Mouse (Mus musculus): ENCODE measurements around the gene Ldlrad3. TPM values are rescaled to one million over a fixed set of nuclear protein-coding genes. Genes with fewer than 3 reads are reported as not detected.

The Ldlrad3 gene
- polyA plus RNA-seq, 1 experiment, result 15.5 TPM

DNA sequence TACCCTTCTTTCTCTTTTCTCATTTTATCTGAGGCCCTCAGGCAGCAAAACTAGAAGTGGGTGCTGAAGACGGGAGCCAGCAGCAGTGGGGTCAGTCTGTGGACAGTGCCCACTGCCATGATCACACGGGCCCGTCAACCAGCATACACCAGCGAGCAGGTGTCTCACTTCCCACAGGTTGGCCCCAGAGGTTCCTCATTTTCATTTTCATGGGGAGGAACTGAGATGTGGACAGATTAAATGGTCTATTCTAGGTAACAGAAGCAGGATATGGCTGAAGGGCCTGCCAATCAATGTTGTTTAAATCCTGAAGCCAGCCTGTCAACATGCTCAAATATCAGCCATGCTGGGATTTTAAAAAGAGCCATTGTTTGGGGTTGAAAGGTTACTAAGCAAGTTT, 9.3 kb upstream of the Ldlrad3 start:
- no peaks in the 10 kb centered on the region for H3K79me3 ChIP-seq (ENCODE audit: low read depth)
- H3K4me3 ChIP-seq (ENCODE audit: insufficient read depth, poor library complexity, severe bottlenecking), result no peak overlapping the region
- TF ChIP-seq MAX (IDR thresholded peaks at IDR 0.05), result no peak
- TF ChIP-seq CEBPB (IDR thresholded peaks at IDR 0.05; ENCODE audit: low read depth), result no peak
- no peak for TF ChIP-seq CTCF (IDR thresholded peaks at IDR 0.05; ENCODE audit: control insufficient read depth, insufficient read depth, insufficient read length)
- TF ChIP-seq USF1 (IDR thresholded peaks at IDR 0.05; ENCODE audit: low read depth), result no peak
- TF ChIP-seq MYOD1 (IDR thresholded peaks at IDR 0.05; ENCODE audit: control insufficient read depth, insufficient read length, low read depth), result no peak
- TF ChIP-seq MYOG (IDR thresholded peaks at IDR 0.05; ENCODE audit: control insufficient read depth, extremely low read depth, insufficient read length), result no peak
- TF ChIP-seq FOSL1 (IDR thresholded peaks at IDR 0.05; ENCODE audit: insufficient read depth, low read length, poor library complexity, severe bottlenecking), result no peak
- no peaks in the 10 kb centered on the region for H3K36me3 ChIP-seq (ENCODE audit: control insufficient read depth, insufficient read depth)
- no peaks in the 10 kb centered on the region for H3K79me2 ChIP-seq (ENCODE audit: control insufficient read depth, insufficient read depth)
- no peaks in the 10 kb centered on the region for H3K27me3 ChIP-seq (ENCODE audit: control insufficient read depth, insufficient read depth, insufficient read length)
- H3ac ChIP-seq (ENCODE audit: control insufficient read depth, insufficient read length, low read depth), result no peak overlapping the region

DNA sequence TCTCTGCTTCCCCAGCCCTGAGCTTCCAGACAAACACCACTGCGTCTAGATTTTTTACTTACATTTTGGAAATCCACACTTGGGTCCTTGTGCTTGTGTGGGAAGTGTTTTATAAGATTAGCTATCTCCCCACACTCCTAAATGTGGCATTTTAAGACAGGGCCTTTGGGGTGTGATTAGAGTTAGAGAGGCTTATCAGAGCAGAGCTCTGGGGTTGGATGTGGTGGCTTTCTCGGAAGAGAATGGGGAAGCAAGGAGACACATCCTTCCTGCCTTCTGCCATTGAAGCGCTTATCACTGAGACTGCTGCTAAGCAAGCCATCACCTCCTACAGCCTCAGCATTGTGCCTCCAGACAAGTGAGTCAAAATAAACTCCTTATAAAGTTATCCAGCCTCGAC, 8.1 kb upstream of the Ldlrad3 start:
- H3K79me3 ChIP-seq (ENCODE audit: low read depth), result no peaks in the 10 kb centered on the region
- no peak overlapping the region for H3K4me3 ChIP-seq (ENCODE audit: insufficient read depth, poor library complexity, severe bottlenecking)
- H3ac ChIP-seq (ENCODE audit: control insufficient read depth, insufficient read length, low read depth), result no peak overlapping the region
- TF ChIP-seq MYOD1 (IDR thresholded peaks at IDR 0.05; ENCODE audit: control insufficient read depth, insufficient read length, low read depth), result no peak
- TF ChIP-seq CEBPB (IDR thresholded peaks at IDR 0.05; ENCODE audit: low read depth), result no peak
- no peak for TF ChIP-seq FOSL1 (IDR thresholded peaks at IDR 0.05; ENCODE audit: insufficient read depth, low read length, poor library complexity, severe bottlenecking)
- no peak for TF ChIP-seq MAX (IDR thresholded peaks at IDR 0.05)
- no peak for TF ChIP-seq CTCF (IDR thresholded peaks at IDR 0.05; ENCODE audit: control insufficient read depth, insufficient read depth, insufficient read length)
- no peak for TF ChIP-seq USF1 (IDR thresholded peaks at IDR 0.05; ENCODE audit: low read depth)
- TF ChIP-seq MYOG (IDR thresholded peaks at IDR 0.05; ENCODE audit: control insufficient read depth, extremely low read depth, insufficient read length), result no peak
- H3K27me3 ChIP-seq (ENCODE audit: control insufficient read depth, insufficient read depth, insufficient read length), result no peaks in the 10 kb centered on the region
- H3K79me2 ChIP-seq (ENCODE audit: control insufficient read depth, insufficient read depth), result no peaks in the 10 kb centered on the region
- no peaks in the 10 kb centered on the region for H3K36me3 ChIP-seq (ENCODE audit: control insufficient read depth, insufficient read depth)

DNA sequence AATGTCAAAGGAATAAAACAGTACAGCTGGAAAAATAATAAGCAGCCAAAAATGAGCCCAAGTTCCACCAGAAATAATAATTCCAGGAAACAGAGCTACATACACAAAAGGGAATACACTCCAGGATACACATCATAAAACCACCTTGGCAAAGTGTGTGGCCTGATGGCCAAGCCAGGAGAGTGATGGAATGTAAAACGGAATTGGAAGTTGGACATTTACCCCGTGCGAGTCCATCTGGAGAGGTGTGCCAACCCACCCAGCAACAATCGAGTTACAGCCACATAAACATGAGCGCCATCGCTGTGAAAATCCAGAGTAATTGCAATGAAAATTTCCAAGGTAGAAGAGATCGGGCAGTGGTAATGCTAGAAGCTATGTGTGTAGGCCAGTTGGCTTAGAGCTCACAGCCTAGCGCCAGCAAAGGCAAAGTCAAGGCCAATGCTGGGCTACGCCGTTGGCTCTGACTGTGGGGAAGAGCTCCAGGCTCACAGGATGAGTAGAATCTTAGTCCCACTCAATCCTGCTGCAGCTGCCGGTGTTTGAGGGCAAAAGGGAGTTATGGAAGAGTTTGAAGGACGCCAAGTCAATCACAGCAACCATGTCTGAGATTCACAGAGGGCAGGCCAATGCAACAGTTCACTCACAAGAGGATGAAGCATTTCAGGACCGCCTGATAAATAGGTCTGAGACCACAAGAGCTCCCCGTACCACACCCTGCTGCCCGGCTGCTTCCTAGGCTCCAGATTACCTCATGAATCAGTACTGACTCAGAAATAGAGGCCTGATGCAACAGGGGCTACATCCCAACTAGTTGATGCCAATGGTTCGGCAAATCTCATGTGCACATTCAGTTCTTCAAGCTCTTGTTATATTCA, 7.0 kb upstream of the Ldlrad3 start:
- Histone ChIP-seq H3K79me3 (ENCODE audit: low read depth) (no peaks in the 10 kb centered on the region), H3K79me2 (ENCODE audit: control insufficient read depth, insufficient read depth) (no peaks in the 10 kb centered on the region), H3K36me3 (ENCODE audit: control insufficient read depth, insufficient read depth) (no peaks in the 10 kb centered on the region), H3K27me3 (ENCODE audit: control insufficient read depth, insufficient read depth, insufficient read length) (no peaks in the 10 kb centered on the region), H3ac (ENCODE audit: control insufficient read depth, insufficient read length, low read depth) (no peak overlapping the region), H3K4me3 (ENCODE audit: insufficient read depth, poor library complexity, severe bottlenecking) (no peak overlapping the region)
- TF ChIP-seq MYOD1 (IDR thresholded peaks at IDR 0.05; ENCODE audit: control insufficient read depth, insufficient read length, low read depth), result peak; percentile 43
- peak; percentile 55 for TF ChIP-seq FOSL1 (IDR thresholded peaks at IDR 0.05; ENCODE audit: insufficient read depth, low read length, poor library complexity, severe bottlenecking)
- TF ChIP-seq CEBPB (IDR thresholded peaks at IDR 0.05; ENCODE audit: low read depth), result peak; percentile 91
- no peak for TF ChIP-seq CTCF (IDR thresholded peaks at IDR 0.05; ENCODE audit: control insufficient read depth, insufficient read depth, insufficient read length)

DNA sequence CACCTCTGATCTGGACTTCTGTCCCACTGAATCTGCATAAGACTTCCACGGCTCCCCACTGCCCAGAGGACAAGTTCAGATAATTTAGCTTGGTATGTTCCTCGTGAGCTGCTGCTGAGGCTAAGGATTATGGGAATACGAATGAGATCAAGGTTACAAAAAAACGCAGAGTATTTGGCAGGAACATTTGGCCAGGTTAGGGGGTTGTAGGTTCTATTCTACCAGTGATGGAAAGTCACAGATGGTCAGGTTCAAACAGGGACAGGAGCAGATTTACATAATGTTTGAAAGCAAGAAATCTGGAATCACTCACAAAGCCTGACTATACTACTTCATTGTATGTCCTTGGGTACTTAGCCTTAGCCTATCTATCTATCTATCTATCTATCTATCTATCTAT, 5.6 kb upstream of the Ldlrad3 start:
- H3K27me3 ChIP-seq (ENCODE audit: control insufficient read depth, insufficient read depth, insufficient read length), result no peaks in the 10 kb centered on the region
- no peak overlapping the region for H3K4me3 ChIP-seq (ENCODE audit: insufficient read depth, poor library complexity, severe bottlenecking)
- no peaks in the 10 kb centered on the region for H3K79me3 ChIP-seq (ENCODE audit: low read depth)
- no peaks in the 10 kb centered on the region for H3K36me3 ChIP-seq (ENCODE audit: control insufficient read depth, insufficient read depth)
- H3ac ChIP-seq (ENCODE audit: control insufficient read depth, insufficient read length, low read depth), result no peak overlapping the region
- TF ChIP-seq MYOG (IDR thresholded peaks at IDR 0.05; ENCODE audit: control insufficient read depth, extremely low read depth, insufficient read length) (no peak), MYOD1 (IDR thresholded peaks at IDR 0.05; ENCODE audit: control insufficient read depth, insufficient read length, low read depth) (no peak), CTCF (IDR thresholded peaks at IDR 0.05; ENCODE audit: control insufficient read depth, insufficient read depth, insufficient read length) (no peak)
- H3K79me2 ChIP-seq (ENCODE audit: control insufficient read depth, insufficient read depth), result no peaks in the 10 kb centered on the region

DNA sequence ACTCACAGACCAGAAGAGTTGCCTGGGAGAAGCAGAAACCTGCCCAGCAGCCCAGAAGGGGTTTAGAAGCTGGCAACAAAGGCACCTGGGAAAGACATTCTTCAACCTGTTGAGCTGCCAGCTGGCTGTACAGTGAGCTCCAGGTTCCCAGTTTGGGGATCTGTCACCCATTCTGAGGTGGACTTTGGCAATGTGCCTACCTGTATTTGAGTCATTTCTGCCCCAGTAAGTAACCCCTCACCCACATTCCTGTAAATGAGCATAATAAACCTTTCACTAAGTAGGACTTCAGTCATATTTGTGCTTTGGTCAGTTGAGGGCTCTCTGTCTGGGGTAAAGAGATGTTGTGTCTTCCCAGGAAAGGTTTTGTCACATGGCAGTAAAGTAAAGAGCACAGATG, 4.8 kb upstream of the Ldlrad3 start:
- no peak overlapping the region for H3ac ChIP-seq (ENCODE audit: control insufficient read depth, insufficient read length, low read depth)
- no peaks in the 10 kb centered on the region for H3K27me3 ChIP-seq (ENCODE audit: control insufficient read depth, insufficient read depth, insufficient read length)
- no peak overlapping the region for H3K4me3 ChIP-seq (ENCODE audit: insufficient read depth, poor library complexity, severe bottlenecking)
- H3K36me3 ChIP-seq (ENCODE audit: control insufficient read depth, insufficient read depth), result no peaks in the 10 kb centered on the region
- TF ChIP-seq FOSL1 (IDR thresholded peaks at IDR 0.05; ENCODE audit: insufficient read depth, low read length, poor library complexity, severe bottlenecking) (no peak), CEBPB (IDR thresholded peaks at IDR 0.05; ENCODE audit: low read depth) (no peak), MYOD1 (IDR thresholded peaks at IDR 0.05; ENCODE audit: control insufficient read depth, insufficient read length, low read depth) (no peak), CTCF (IDR thresholded peaks at IDR 0.05; ENCODE audit: control insufficient read depth, insufficient read depth, insufficient read length) (no peak), USF1 (IDR thresholded peaks at IDR 0.05; ENCODE audit: low read depth) (no peak), MAX (IDR thresholded peaks at IDR 0.05) (no peak), MYOG (IDR thresholded peaks at IDR 0.05; ENCODE audit: control insufficient read depth, extremely low read depth, insufficient read length) (no peak)
- no peaks in the 10 kb centered on the region for H3K79me3 ChIP-seq (ENCODE audit: low read depth)
- no peaks in the 10 kb centered on the region for H3K79me2 ChIP-seq (ENCODE audit: control insufficient read depth, insufficient read depth)
